Mouse (Mus musculus): ENCODE results near the gene Stxbp6. TPM values are rescaled to one million over a fixed set of nuclear protein-coding genes. Genes with fewer than 3 reads are reported as not detected.
"Not testable (repeated sequence)": the region's sequence is repeated elsewhere in the genome, so short reads cannot be mapped to it uniquely, and the experiment has no call there.

Gene Stxbp6
- 1.3 and 2.2 TPM in 2 replicates for total RNA-seq (2015; ENCODE audit: low replicate concordance)
- 0.39 and 1.5 TPM in 2 replicates for total RNA-seq (2017; ENCODE audit: low replicate concordance)

- no peak for ATAC-seq (replicated peaks; ENCODE audit: low FRiP score, poor library complexity, severe bottlenecking)
Measured at GRCm38 (mm10) chr12:45074611-45075342, at the start of gene Stxbp6. TSS of gene Stxbp6 (minus strand) at chr12:45074709.

DNA sequence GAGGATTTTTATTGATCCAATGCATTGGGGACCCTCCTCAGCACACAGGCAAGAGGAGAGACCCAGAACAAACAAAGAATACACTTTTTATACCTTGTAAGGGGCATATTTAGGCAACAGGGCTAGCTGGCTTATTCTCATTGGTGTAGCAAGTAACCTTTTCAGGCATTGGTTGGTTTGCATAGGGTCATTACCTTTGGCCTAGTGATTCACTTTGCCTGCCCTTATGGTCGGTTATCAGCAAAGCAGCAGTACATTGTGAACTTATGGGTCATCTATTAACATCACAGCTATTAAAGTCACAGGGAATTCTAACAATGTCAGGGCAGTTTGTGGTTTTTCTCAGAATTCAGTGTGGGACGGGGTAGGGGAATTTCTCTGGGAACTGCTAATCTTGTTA lies 28.4 kb upstream of the Stxbp6 start:
- not testable (repeated sequence) for ATAC-seq (replicated peaks; ENCODE audit: low FRiP score, poor library complexity, severe bottlenecking)

- ATAC-seq (replicated peaks; ENCODE audit: low FRiP score, poor library complexity, severe bottlenecking) = no peak
Measured at GRCm38 (mm10) chr12:45093732-45094131, 19.2 kb upstream of the Stxbp6 start.

DNA sequence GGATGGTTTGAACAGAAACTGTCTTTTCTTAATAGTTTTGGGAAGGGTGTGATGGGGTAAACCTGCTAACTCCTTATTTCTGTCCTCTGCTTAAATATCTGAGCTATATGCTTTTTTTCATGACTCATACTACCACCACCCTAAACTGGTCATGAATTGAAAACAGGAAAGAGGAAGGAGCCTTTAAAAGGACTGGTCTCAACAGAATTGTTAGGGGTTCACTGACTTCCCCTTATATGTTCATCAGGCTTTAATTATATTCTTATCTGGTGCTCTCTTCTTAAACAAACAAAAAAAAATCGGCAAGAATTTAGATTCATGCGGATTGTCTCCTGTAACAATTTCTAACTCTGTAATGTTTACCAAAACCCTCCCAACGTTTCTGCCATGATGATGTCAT lies 17.9 kb upstream of the Stxbp6 start:
- ATAC-seq (replicated peaks; ENCODE audit: low FRiP score, poor library complexity, severe bottlenecking) = no peak

DNA sequence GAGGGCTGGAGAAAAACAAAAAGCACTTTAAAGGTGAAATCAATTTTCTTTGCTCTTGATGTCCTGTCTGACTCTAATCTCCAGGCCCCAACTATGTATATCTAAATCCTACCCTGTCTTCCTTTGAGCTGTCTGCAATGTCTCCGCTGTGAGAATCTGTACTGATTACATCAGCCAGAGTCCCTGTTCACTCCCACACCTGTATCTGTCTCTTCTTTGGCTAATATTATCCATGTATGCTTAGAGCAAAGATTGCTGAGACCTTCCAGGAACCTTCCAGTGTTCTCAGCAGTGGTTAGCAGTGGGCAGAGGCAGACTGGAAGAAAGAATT lies 8.6 kb upstream of the Stxbp6 start:
- ATAC-seq (replicated peaks; ENCODE audit: low FRiP score, poor library complexity, severe bottlenecking) = no peak

GRCm38 (mm10) chr12:45082379-45083144 lies 8.1 kb upstream of the Stxbp6 start:
- no peak for ATAC-seq (replicated peaks; ENCODE audit: low FRiP score, poor library complexity, severe bottlenecking)

GRCm38 (mm10) chr12:45081617-45082016 lies 7.1 kb upstream of the Stxbp6 start:
- no peak for ATAC-seq (replicated peaks; ENCODE audit: low FRiP score, poor library complexity, severe bottlenecking)

- ATAC-seq (replicated peaks; ENCODE audit: low FRiP score, poor library complexity, severe bottlenecking) = no peak
Measured at GRCm38 (mm10) chr12:45080753-45081122, 6.2 kb upstream of the Stxbp6 start.

DNA sequence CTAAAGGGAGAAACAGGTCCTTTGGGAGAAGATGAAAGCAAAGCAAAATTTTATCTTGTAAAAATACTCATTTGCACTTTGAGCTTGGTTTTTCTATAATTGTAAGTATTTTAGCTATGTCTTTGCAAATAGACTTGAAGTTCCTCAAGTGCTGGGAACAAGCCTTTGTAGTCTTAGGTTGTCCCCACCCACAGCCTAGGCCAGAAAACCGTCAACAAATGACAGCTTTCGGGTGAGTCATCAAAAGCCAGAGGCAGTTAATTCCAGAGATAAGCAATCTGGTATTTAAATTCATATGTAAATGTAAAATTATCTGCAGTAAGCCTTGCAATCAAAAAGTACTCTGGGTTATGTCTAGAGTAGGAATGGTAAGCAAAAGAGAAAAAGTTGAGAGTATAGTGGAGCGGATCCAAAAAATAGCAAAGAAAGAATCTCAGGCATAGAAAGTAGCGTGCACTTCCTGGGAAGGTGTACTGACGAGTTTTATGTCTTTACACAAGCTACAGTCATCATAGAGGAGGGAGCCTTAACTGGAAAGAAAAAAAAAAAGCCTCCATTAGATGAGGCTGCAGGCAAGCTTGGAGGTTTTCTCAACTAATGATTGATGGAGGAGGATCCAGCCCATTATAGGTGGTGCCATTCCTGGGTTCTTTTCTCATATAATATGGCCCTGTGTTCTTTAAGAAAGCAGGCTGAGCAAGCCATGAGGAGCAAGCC lies 5.7 kb upstream of the Stxbp6 start:
- ATAC-seq (replicated peaks; ENCODE audit: low FRiP score, poor library complexity, severe bottlenecking) = no peak

DNA sequence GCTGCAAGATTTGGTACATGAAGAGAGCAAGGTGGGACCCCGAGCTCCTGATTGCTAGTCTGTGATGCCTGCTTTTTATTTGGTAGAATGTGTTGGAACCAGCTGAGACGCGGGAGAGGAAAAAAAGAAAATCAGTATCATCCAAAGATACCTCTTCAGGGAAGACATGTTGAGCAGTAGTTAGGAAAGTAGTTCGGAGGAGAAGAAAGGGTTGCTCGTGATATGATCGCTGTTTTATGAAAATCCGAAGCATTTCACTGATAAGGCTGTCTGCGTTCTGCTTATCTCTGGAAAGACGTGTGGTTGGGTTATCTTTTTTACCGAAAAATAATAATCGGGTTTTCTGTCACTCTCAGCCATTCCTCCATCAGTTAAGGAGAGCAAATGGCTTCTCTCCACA lies 1.1 kb upstream of the Stxbp6 start:
- no peak for ATAC-seq (replicated peaks; ENCODE audit: low FRiP score, poor library complexity, severe bottlenecking)

GRCm38 (mm10) chr12:45074042-45074601 lies 387 bp downstream of the Stxbp6 start:
- no peak for ATAC-seq (replicated peaks; ENCODE audit: low FRiP score, poor library complexity, severe bottlenecking)

GRCm38 (mm10) chr12:45073331-45074041 lies 1.0 kb downstream of the Stxbp6 start:
- ATAC-seq (replicated peaks; ENCODE audit: low FRiP score, poor library complexity, severe bottlenecking) = no peak

GRCm38 (mm10) chr12:45072185-45072584 lies 2.3 kb downstream of the Stxbp6 start:
- no peak for ATAC-seq (replicated peaks; ENCODE audit: low FRiP score, poor library complexity, severe bottlenecking)

GRCm38 (mm10) chr12:45070186-45070585 lies 4.3 kb downstream of the Stxbp6 start:
- no peak for ATAC-seq (replicated peaks; ENCODE audit: low FRiP score, poor library complexity, severe bottlenecking)

DNA sequence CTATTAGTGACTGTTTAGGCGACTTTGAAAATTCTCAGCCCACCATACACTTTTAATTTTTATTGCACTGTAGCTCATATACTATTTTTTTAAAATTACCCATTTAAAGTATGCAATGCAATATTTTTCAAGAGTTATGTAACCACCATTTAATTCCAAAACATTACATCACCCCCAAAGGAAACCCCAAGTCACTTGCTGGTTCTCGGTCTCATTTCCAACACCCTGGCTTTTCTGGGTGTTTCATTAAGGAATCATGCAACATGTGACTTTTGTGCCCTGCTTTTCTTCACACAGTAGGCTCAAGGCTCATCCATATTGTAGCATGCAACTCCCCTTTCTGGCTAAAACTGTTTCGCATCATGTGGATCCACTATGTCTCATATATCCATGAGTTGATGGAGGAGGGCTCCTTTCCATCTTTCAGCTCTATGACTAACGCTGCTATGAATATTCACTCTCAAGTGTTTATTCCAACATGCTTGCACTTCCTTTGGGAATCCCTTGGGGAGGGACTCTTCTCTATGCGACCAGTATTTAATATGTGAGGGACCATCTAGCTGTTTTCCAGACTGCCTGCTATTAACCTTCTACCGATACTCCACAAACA lies 6.3 kb downstream of the Stxbp6 start:
- no peak for ATAC-seq (replicated peaks; ENCODE audit: low FRiP score, poor library complexity, severe bottlenecking)

DNA sequence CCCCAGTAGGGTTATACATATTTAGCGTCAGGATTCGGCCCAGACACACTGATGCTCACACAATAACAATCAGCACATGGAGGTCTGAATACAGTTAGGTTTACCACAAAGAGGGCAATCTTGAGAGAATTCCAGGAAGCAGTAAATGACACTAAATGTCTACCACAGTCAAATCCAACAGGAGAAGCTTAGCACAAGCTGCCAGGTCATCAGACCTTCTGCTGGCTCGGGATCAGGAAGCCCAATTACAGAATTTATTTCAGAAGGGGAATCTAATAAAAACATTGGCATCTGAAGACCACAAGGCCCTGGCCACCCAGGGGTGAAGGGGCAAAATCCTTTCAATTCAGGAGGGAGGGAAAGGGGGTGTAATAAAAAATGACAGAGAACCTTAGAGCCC lies 6.8 kb downstream of the Stxbp6 start:
- ATAC-seq (replicated peaks; ENCODE audit: low FRiP score, poor library complexity, severe bottlenecking) = no peak

GRCm38 (mm10) chr12:45067047-45067685 lies 7.3 kb downstream of the Stxbp6 start:
- ATAC-seq (replicated peaks; ENCODE audit: low FRiP score, poor library complexity, severe bottlenecking) = no peak

DNA sequence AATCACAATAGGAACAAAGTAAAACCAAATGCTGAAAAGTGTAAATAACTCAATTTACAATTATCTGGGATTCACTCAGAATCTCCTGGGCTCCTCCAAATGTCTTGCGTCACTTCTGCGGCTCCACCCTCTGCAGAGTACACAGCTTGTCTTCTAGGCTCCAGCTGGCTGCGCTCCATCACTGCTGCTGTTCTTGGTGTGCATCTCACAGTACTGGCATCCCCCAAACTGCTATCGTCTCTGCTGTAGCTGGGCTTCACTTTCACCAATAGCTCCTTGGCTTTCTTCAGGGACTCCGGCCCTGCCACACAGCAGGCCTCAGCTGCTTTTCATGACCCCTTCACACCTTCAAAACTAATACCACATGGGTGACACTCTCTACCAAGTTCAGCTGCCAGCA lies 10.9 kb downstream of the Stxbp6 start:
- no peak for ATAC-seq (replicated peaks; ENCODE audit: low FRiP score, poor library complexity, severe bottlenecking)

- ATAC-seq (replicated peaks; ENCODE audit: low FRiP score, poor library complexity, severe bottlenecking) = no peak
Measured at GRCm38 (mm10) chr12:45061336-45061735, 13.2 kb downstream of the Stxbp6 start.

Measured in erythroid progenitor cell, adult 5-6 weeks (primary cell).